Mouse (Mus musculus): ENCODE data around the gene Tmem44.

Tmem44 gene

GRCm38 (mm10) chr16:30552621-30553338, 2.1 kb upstream of the Tmem44 start:
- peak; percentile 61 for DNase-seq (ENCODE audit: low spot score)

GRCm38 (mm10) chr16:30549966-30550747, 485 bp downstream of the Tmem44 start:
- peak; percentile 52 for DNase-seq (ENCODE audit: low spot score)

GRCm38 (mm10) chr16:30549516-30549915, 1.1 kb downstream of the Tmem44 start:
- no peak for DNase-seq (ENCODE audit: low spot score)

GRCm38 (mm10) chr16:30548291-30548690, 2.4 kb downstream of the Tmem44 start:
- no peak for DNase-seq (ENCODE audit: low spot score)

GRCm38 (mm10) chr16:30544693-30545092, 5.9 kb downstream of the Tmem44 start:
- no peak for DNase-seq (ENCODE audit: low spot score)

- DNase-seq (ENCODE audit: low spot score), result no peak
Measured at GRCm38 (mm10) chr16:30543386-30543785, 7.3 kb downstream of the Tmem44 start.

- DNase-seq (ENCODE audit: low spot score), result no peak
Measured at GRCm38 (mm10) chr16:30542826-30543225, 7.8 kb downstream of the Tmem44 start.

GRCm38 (mm10) chr16:30540107-30541001, 10.3 kb downstream of the Tmem44 start:
- DNase-seq (ENCODE audit: low spot score), result no peak

GRCm38 (mm10) chr16:30539433-30539832, 11.2 kb downstream of the Tmem44 start:
- DNase-seq (ENCODE audit: low spot score), result peak; percentile 29

- no peak for DNase-seq (ENCODE audit: low spot score)
Measured at GRCm38 (mm10) chr16:30535075-30535474, 15.6 kb downstream of the Tmem44 start.

GRCm38 (mm10) chr16:30533592-30533991, 17.1 kb downstream of the Tmem44 start:
- DNase-seq (ENCODE audit: low spot score), result no peak

- no peak for DNase-seq (ENCODE audit: low spot score)
Measured at GRCm38 (mm10) chr16:30532929-30533328, 17.7 kb downstream of the Tmem44 start.

- DNase-seq (ENCODE audit: low spot score), result peak; percentile 48
Measured at GRCm38 (mm10) chr16:30531761-30532406, 18.8 kb downstream of the Tmem44 start.

GRCm38 (mm10) chr16:30530815-30531214, 19.8 kb downstream of the Tmem44 start:
- peak; percentile 51 for DNase-seq (ENCODE audit: low spot score)

- DNase-seq (ENCODE audit: low spot score), result no peak
Measured at GRCm38 (mm10) chr16:30528386-30528785, 22.3 kb downstream of the Tmem44 start.

- no peak for DNase-seq (ENCODE audit: low spot score)
Measured at GRCm38 (mm10) chr16:30527889-30528288, 22.8 kb downstream of the Tmem44 start.

- DNase-seq (ENCODE audit: low spot score), result no peak
Measured at GRCm38 (mm10) chr16:30525756-30526155, 24.9 kb downstream of the Tmem44 start.

GRCm38 (mm10) chr16:30524481-30524880, 26.2 kb downstream of the Tmem44 start:
- DNase-seq (ENCODE audit: low spot score), result no peak

- no peak for DNase-seq (ENCODE audit: low spot score)
Measured at GRCm38 (mm10) chr16:30522253-30522940, 28.2 kb downstream of the Tmem44 start.

- no peak for DNase-seq (ENCODE audit: low spot score)
Measured at GRCm38 (mm10) chr16:30521147-30521546, 29.5 kb downstream of the Tmem44 start.

GRCm38 (mm10) chr16:30520361-30520823, 30.2 kb downstream of the Tmem44 start:
- peak; percentile 55 for DNase-seq (ENCODE audit: low spot score)

Data from MN1 (cell line).